Mouse (Mus musculus) megakaryocyte, embryonic 14.5 days (primary cell): ENCODE measurements around the gene Pla2g4e.

Experiments
- FLI1 ChIP-seq: IDR thresholded peaks from 2 replicates; pipeline ENCODE4 v1.6.1; 2012; ENCODE audit warnings: low read length, inconsistent platforms, mixed read lengths
- GATA1 ChIP-seq: IDR thresholded peaks from 3 replicates; pipeline ENCODE4 v1.6.1; 2012; ENCODE audit warnings: mixed read lengths, low read length, inconsistent platforms, borderline replicate concordance

DNA sequence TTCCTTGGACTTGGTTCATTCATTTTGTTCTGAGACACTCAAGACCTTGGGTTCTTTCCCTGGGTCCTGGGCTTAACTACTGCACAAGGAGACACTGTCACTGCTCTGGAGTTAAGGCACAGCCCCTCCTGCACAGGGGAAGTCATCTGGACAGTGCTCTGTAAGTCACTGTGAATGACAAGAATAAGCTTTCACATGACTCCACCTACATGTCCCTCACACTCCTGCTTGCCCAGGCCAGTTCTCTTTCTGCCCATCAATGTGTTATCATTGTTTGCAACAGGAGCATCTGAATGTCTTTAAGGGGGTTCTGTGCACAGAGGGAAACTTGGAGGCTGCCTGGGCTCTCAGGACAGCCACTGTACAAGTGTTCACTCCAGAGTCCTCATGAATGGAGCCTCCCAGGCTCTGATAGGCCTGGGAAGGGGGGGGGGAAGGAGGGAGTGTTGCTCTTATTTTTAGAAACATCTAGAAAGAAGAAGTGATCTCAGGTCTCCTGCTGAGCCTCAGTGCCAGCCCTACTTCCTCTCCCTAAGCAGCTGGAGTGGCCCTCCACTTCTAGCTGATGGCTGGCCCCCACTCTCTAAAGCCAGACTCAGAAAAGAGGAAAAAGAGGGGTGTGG lies 110.6 kb downstream of the Pla2g4e start:
- TF ChIP-seq GATA1: no peak
- no peak for TF ChIP-seq FLI1
